Mouse (Mus musculus): ENCODE results near the gene Hapln2.
A peak's percentile ranks its signal among the peaks of the same experiment; 100 is the strongest.

Hapln2 gene

DNA sequence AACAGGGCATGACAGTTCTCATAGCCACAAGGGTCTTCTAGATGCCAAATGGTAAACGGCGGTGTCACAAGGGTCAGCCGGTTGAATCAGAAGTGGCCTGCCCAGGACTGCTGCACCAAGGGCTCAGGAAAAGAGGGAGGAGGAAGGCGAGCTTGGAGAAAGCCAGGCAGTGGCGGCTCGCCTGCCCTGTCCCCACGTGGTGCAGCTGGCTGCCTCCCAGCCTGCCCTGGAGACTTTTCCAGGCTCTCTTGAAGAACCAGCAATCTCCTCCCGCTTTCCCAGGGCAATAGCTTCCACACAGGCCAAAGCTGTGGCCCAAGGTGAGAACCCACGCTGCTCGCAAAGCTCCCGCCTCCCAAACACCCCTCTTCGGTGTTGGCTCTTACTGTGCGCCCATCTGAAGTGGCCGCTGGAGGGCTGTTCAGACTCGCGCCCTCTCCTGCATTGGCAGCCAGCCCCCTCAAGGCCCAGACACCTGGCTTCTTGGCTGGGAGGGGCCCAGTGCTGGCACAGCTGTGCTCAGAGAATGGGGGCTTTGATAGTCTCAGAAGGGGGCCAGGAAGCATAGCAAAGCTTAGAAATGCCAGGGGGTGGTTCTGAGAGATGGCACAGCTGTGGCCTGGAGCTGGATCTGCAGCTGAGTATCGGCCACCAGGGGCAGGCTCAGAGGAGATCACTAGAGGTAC, 24.9 kb downstream of the Hapln2 start:
- DNase-seq, result no peak

DNA sequence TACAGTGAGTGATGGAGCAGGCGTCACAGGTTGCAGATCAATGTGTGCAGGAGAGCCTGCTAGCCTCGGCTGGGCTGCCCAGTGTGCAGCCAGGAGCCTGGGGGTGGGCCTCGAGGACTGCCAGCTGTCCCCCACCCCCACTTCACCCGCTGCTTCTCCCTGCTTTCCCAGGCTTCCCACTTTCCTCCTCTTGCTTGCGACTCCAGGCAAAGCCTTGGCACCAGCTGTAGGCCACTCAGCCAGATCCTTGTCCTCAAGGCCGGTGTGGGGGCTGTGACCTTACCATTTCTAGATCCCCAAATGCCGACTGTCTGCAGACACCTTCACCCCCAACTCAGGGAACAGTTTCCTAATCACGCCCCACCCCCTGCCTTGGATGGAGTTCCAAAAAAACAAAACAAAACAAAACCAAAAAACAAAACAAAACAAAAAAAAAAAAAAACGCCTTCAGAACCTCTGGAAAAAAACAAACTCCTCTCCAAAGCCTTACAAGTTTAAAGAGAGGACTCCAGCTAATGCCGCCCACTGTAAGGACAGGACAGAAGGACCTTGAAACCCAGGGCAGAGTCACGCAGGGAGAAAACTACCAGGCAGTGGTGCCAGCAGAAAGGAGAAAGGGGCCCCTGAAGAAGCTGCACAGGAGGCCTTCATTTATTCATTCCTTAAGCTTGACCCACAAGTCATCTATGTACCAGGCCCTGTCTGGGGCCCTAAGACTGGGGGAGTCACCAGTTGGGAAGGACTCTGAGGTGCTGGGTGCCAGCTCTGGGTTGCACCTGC, 26.4 kb downstream of the Hapln2 start:
- DNase-seq, result no peak

- peak; percentile 54 for DNase-seq
Measured at GRCm38 (mm10) chr3:88000181-88000580, 27.2 kb downstream of the Hapln2 start, which contains the start of gene Bcan. Gene Bcan, minus strand, starts transcription at chr3:88000230.

GRCm38 (mm10) chr3:87999243-87999895, 28.0 kb downstream of the Hapln2 start:
- DNase-seq, result no peak

DNA sequence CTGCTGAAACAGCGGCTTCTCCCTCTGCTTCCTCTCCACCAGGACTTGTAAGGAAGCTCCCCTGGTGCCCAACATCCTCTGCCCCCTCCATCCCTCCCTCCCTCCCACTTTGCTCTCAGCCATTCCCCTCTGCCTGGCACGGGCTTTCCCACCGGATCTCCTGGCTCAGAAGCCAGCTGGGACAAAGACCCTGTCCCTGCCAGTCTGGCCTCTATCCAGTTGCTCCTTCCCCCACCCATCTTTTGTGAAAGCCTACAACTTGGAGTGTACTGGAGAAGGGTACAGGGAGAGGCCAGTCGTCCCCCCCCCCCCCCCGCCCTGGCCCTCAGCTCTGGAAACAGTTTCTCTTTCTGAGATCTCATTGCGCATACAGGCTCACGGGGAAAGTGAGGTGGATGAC, 28.6 kb downstream of the Hapln2 start:
- DNase-seq, result no peak

- no peak for DNase-seq
Measured at GRCm38 (mm10) chr3:87996971-87997614, 30.3 kb downstream of the Hapln2 start.

DNA sequence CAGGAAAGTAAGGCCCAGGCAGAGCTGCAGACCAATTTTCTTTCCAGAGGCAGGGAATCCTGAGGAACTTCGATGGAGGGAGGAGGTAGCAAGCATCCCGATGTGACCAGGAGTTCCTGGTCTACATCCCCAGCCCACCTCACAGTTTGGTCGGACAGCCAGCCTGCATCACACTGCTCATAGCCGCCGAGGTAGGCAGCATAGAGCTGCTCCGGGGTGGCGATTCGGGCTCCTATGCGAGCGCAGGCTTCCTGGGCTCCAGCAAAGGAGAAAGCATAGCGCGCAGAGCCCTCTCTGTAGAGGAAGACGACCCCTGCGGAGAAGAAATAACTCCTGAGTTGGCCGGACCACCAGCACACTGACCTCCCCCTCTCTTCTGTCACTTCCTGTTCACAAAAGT, 31.0 kb downstream of the Hapln2 start:
- DNase-seq, result no peak

DNA sequence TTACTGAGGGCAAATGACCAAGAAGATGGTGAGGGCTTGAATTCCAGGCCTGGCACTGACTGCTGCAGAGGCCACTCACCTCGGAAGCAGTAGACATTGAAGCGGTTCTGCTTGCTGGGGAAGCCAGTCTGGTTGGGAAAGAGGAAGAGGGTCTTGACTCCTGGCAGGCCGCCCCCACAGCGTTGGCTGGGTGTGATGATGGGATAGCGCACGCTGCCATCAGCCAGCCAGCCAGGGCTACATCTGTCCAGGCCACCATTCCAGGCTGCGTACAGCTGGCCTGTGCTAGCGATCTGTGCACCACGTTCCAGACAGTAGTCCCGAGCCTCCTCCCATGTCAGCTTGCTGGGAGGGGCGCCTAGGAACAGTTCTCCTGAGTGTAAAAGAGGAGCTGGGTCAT, 32.1 kb downstream of the Hapln2 start:
- no peak for DNase-seq

- no peak for DNase-seq
Measured at GRCm38 (mm10) chr3:87993436-87993835, 33.9 kb downstream of the Hapln2 start.

DNA sequence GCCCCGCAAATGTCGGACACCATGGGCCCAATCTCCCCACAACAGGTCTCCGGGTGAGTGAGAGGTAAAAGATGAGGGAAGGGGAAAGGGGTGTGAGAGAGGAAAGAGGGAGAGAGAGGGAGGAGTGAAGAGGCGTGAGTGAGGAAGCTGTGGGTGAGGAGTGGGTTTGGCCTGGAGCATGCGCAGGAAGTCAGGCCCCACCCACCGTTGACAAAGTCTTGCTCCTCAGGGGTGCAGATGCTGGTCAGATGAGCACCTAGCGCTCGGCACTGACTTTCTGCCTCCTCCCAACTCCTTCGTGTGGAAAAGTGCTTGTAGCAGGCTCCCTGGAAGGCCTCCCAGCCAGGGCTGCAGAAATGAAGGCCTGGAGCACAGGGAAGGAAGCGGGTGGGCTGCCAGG, 37.4 kb downstream of the Hapln2 start:
- no peak for DNase-seq

- DNase-seq, result no peak
Measured at GRCm38 (mm10) chr3:87988068-87988467, 39.3 kb downstream of the Hapln2 start.

- no peak for DNase-seq
Measured at GRCm38 (mm10) chr3:87987633-87988032, 39.8 kb downstream of the Hapln2 start.

GRCm38 (mm10) chr3:87986868-87987267, 40.5 kb downstream of the Hapln2 start:
- peak; percentile 83 for DNase-seq

- DNase-seq, result no peak
Measured at GRCm38 (mm10) chr3:87985505-87986320, 41.7 kb downstream of the Hapln2 start.

GRCm38 (mm10) chr3:87984094-87984493, 43.3 kb downstream of the Hapln2 start:
- DNase-seq, result no peak

GRCm38 (mm10) chr3:87983627-87984026, 43.8 kb downstream of the Hapln2 start:
- DNase-seq, result no peak

DNA sequence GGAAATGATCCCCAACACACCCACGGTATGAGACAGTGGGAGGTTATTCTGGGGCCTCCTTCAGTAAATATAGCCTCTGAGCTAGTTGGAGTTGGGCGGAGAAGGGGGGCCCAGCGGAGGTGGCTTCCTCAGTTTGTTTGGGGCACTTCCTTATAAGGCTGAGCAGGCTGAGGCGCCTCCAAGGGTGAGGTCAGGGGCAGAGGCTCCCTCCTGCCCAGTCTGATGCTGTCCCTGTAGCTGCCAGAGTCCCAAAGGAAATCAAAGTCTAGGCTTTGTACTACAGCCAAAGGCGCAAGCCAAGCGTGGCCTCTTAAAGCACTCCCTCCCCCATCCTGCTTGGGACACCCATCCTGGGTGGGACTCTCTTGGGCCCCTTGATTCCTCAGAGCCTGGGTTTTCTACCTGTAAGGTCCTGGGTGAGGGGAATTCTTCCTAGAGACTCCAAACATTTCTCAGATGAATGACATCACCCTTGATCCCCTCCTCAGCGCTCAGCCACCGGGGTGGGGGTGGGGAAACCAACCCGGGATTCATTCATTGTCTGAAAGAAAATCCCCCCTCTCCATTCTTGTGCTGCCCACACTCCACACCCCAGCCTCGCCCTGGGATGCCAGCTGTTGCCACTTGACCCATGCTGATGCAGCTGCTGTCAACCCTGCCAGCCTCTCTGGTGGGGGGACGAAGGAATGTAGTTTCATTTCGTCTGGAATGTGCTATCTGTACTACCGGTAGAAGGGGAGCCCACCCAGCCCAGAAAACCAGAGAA, 44.4 kb downstream of the Hapln2 start:
- DNase-seq, result no peak

GRCm38 (mm10) chr3:87981894-87982835, 45.2 kb downstream of the Hapln2 start:
- no peak for DNase-seq

GRCm38 (mm10) chr3:87981214-87981760, 46.1 kb downstream of the Hapln2 start:
- no peak for DNase-seq

GRCm38 (mm10) chr3:87980728-87981127, 46.7 kb downstream of the Hapln2 start:
- no peak for DNase-seq

Data from cerebellum, adult 9-11 months (tissue).